Mouse (Mus musculus): ENCODE measurements around the gene Pafah1b2. TPM values are rescaled to one million over a fixed set of nuclear protein-coding genes. Genes with fewer than 3 reads are reported as not detected.
A peak's percentile ranks its signal among the peaks of the same experiment; 100 is the strongest.

Pafah1b2 gene
- total RNA-seq (2017), result 105 and 106 TPM in 2 replicates

- peak; percentile 68 to 82 for ATAC-seq (replicated peaks in 1 of 2; ENCODE audit: insufficient read depth in 1 of 2, low FRiP score in 2 of 2, low TSS enrichment in 1 of 2, low read depth in 1 of 2, poor library complexity in 2 of 2, severe bottlenecking in 2 of 2)
Observed at GRCm38 (mm10) chr9:46012091-46013008, at the start of gene Pafah1b2, which contains the start of gene Sik3. TSS of gene Pafah1b2 (minus strand) at chr9:46012690. TSS of gene Sik3 (plus strand) at chr9:46012820.

- ATAC-seq (replicated peaks in 1 of 2; ENCODE audit: insufficient read depth in 1 of 2, low FRiP score in 2 of 2, low TSS enrichment in 1 of 2, low read depth in 1 of 2, poor library complexity in 2 of 2, severe bottlenecking in 2 of 2), result no peak
Observed at GRCm38 (mm10) chr9:46061696-46062425, 49.4 kb upstream of the Pafah1b2 start.

GRCm38 (mm10) chr9:46060249-46060648 lies 47.8 kb upstream of the Pafah1b2 start:
- ATAC-seq (replicated peaks in 1 of 2; ENCODE audit: insufficient read depth in 1 of 2, low FRiP score in 2 of 2, low TSS enrichment in 1 of 2, low read depth in 1 of 2, poor library complexity in 2 of 2, severe bottlenecking in 2 of 2), result no peak

DNA sequence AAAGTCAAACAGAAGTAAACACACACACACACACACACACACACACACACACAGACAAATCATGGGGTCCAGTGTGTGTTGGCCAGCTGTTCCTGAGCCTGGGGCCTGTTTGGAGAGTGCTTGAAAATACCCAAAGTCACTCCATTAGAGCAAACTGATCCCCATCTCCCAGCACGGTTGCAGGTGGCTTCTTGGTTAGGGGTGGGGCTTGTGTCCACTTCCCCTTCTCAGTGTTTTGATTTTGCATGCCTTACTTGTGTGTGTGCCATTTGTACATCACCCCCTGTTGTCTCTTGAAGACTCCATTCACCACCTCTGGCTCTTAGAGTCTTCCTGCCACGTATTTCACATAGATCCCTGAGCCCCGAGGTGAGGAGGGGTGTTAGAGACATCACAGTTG lies 45.6 kb upstream of the Pafah1b2 start:
- ATAC-seq (replicated peaks in 1 of 2; ENCODE audit: insufficient read depth in 1 of 2, low FRiP score in 2 of 2, low TSS enrichment in 1 of 2, low read depth in 1 of 2, poor library complexity in 2 of 2, severe bottlenecking in 2 of 2), result 0 out of 4 replicates have a peak, but pooled peaks of 1 of the 2 experiments have one; percentile 48

- no peak for ATAC-seq (replicated peaks in 1 of 2; ENCODE audit: insufficient read depth in 1 of 2, low FRiP score in 2 of 2, low TSS enrichment in 1 of 2, low read depth in 1 of 2, poor library complexity in 2 of 2, severe bottlenecking in 2 of 2)
Observed at GRCm38 (mm10) chr9:46053014-46053666, 40.6 kb upstream of the Pafah1b2 start.

DNA sequence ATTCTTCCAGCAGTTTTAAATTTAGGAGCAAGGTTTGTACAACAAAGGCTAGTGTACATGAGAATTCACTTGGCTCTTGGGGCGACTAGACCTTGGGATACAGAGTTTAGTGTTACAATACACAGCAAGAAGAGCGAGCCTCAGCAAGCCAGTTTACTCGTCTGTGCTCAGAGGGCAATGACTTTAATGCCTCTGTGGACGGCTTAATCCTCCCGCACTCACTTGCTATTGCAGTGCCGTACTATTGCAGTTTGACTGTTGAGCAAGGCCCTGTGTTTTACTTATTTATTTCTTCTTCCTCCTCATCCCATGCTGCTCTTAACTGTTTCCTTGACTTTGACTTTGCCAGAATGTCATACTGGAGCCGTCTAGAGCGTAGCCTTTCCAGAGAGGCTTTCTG lies 37.7 kb upstream of the Pafah1b2 start:
- ATAC-seq (replicated peaks in 1 of 2; ENCODE audit: insufficient read depth in 1 of 2, low FRiP score in 2 of 2, low TSS enrichment in 1 of 2, low read depth in 1 of 2, poor library complexity in 2 of 2, severe bottlenecking in 2 of 2), result no peak

DNA sequence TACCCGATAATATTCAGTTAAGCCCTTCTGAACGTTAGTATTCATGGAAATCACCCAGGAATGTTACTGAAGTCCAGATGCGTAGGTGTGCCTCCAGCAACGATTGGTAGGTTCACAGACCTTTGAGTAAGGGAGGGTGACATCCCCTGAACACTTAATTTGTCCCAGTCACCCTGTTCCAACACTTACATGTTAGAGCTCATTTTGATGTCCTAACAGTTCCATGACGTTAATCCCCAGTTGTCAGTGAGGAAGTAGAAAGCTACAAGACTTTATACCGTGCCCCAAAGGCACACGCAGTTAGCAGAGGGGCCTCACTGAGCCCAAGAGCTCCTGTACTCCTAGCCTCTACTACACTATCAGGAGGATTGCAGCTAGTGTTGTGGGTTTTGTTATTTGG lies 37.0 kb upstream of the Pafah1b2 start:
- ATAC-seq (replicated peaks in 1 of 2; ENCODE audit: insufficient read depth in 1 of 2, low FRiP score in 2 of 2, low TSS enrichment in 1 of 2, low read depth in 1 of 2, poor library complexity in 2 of 2, severe bottlenecking in 2 of 2), result peak in 1 of 2 experiments; percentile 14; a peak in 2 of 4 replicates

- ATAC-seq (replicated peaks in 1 of 2; ENCODE audit: insufficient read depth in 1 of 2, low FRiP score in 2 of 2, low TSS enrichment in 1 of 2, low read depth in 1 of 2, poor library complexity in 2 of 2, severe bottlenecking in 2 of 2), result no peak
Observed at GRCm38 (mm10) chr9:46046724-46047517, 34.4 kb upstream of the Pafah1b2 start.

DNA sequence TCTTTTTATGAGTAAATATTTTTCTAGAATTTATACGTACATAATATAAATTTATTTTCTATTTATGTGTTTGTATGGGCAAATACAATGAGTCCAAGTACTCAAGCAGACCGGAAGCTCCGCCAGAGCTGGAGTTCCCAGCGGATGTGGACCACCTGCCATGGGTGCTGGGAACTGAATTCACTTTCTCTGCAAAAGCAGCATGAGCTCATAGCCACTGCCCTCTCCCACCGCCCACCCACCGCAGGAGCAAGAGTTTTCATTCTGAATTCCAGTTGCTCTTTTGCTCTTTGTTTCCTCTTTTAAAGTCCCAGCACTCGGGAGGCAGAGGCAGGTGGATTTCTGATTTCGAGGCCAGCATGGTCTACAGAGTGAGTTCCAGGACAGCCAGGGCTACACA lies 31.1 kb upstream of the Pafah1b2 start:
- ATAC-seq (replicated peaks in 1 of 2; ENCODE audit: insufficient read depth in 1 of 2, low FRiP score in 2 of 2, low TSS enrichment in 1 of 2, low read depth in 1 of 2, poor library complexity in 2 of 2, severe bottlenecking in 2 of 2), result no peak

DNA sequence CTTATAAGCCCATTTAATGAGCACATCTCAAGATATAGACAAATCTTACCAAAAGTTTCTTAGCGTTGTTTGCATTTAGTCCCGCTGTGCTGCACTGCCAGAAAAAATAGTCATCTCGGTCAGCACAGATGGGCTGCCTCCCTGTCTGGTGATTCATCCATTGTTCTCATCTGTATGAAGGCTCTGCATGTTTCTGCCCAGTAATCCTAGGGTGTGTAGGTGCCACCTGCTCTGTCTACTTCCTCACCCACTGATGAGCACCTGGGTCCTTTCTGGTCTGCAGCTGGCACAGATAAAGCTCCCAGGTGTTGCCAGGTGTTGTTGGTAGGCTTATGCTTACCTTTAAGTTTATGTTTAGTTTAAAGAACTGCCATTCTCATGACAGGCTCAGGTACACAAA lies 29.9 kb upstream of the Pafah1b2 start:
- no peak for ATAC-seq (replicated peaks in 1 of 2; ENCODE audit: insufficient read depth in 1 of 2, low FRiP score in 2 of 2, low TSS enrichment in 1 of 2, low read depth in 1 of 2, poor library complexity in 2 of 2, severe bottlenecking in 2 of 2)

- no peak for ATAC-seq (replicated peaks in 1 of 2; ENCODE audit: insufficient read depth in 1 of 2, low FRiP score in 2 of 2, low TSS enrichment in 1 of 2, low read depth in 1 of 2, poor library complexity in 2 of 2, severe bottlenecking in 2 of 2)
Observed at GRCm38 (mm10) chr9:46041186-46041585, 28.7 kb upstream of the Pafah1b2 start.

DNA sequence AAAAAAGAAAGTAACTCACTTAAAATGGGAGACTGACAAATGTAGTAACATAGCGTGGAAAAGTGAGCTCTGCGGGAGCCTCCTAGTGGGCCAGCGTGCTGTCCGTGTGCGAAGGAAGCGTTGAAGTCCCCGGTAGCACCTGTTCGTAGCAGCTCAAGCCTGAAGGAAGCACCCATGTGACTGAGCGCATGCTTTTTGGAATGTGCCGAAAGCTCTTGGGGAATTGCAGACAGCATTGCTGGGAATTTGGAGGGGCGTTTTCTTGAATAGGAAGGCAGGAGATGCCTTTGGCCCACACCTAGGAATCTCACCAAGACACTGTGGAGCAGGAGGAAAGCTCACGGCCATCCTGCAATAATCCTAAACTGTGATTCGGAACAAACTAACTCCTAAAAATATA lies 26.3 kb upstream of the Pafah1b2 start:
- ATAC-seq (replicated peaks in 1 of 2; ENCODE audit: insufficient read depth in 1 of 2, low FRiP score in 2 of 2, low TSS enrichment in 1 of 2, low read depth in 1 of 2, poor library complexity in 2 of 2, severe bottlenecking in 2 of 2), result no peak

GRCm38 (mm10) chr9:46036881-46037280 lies 24.4 kb upstream of the Pafah1b2 start:
- no peak for ATAC-seq (replicated peaks in 1 of 2; ENCODE audit: insufficient read depth in 1 of 2, low FRiP score in 2 of 2, low TSS enrichment in 1 of 2, low read depth in 1 of 2, poor library complexity in 2 of 2, severe bottlenecking in 2 of 2)

DNA sequence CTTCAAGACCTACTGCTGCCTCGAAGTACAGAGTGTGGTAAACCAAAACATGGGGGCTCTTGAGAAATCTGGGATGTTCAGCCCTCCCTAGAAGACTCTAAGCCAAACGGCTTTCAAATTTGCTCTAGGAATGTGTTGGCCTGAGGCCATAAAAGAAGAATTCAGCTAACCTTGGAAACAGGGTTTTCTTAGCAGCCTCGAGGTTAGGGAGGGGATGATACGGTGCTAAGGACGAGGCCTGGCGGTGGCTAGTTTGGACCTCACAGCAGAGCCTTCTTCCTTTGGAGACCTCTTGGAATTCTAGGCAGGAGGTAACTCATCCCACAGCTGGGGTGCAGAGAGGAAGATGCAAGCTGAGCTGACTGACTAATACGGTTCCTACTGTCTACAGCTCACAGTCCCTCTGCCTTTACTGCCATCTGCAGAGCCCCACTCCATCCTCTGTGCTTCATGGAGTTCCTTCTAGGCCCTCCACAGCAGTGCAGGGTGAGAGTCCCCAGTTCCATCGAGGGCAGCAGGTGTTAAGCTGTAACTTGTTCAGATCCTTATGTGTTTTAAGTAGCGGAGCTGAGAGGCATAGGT lies 22.9 kb upstream of the Pafah1b2 start:
- ATAC-seq (replicated peaks in 1 of 2; ENCODE audit: insufficient read depth in 1 of 2, low FRiP score in 2 of 2, low TSS enrichment in 1 of 2, low read depth in 1 of 2, poor library complexity in 2 of 2, severe bottlenecking in 2 of 2), result no peak

GRCm38 (mm10) chr9:46033862-46034261 lies 21.4 kb upstream of the Pafah1b2 start:
- ATAC-seq (replicated peaks in 1 of 2; ENCODE audit: insufficient read depth in 1 of 2, low FRiP score in 2 of 2, low TSS enrichment in 1 of 2, low read depth in 1 of 2, poor library complexity in 2 of 2, severe bottlenecking in 2 of 2), result peak; percentile 53 to 58; a peak in 3 of 4 replicates

DNA sequence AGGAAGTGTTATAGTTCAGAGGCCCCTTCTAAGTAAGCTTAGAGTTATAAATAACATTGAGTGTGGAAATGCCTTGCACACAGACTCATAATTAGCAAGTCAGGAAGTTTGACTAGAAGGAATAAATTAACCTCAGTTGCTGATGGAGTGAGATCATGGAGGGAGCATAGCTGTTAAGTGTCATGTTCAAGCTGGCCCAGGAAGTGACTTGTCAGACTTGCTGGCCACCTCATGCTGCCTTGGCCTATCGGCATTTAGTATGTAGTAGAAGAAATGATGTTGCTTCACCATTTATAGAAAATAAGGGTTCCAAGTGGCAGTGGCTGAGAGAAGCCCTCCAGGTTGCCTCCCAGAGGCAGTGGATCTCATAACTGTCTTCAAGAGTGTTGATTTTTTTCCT lies 20.6 kb upstream of the Pafah1b2 start:
- ATAC-seq (replicated peaks in 1 of 2; ENCODE audit: insufficient read depth in 1 of 2, low FRiP score in 2 of 2, low TSS enrichment in 1 of 2, low read depth in 1 of 2, poor library complexity in 2 of 2, severe bottlenecking in 2 of 2), result no peak

DNA sequence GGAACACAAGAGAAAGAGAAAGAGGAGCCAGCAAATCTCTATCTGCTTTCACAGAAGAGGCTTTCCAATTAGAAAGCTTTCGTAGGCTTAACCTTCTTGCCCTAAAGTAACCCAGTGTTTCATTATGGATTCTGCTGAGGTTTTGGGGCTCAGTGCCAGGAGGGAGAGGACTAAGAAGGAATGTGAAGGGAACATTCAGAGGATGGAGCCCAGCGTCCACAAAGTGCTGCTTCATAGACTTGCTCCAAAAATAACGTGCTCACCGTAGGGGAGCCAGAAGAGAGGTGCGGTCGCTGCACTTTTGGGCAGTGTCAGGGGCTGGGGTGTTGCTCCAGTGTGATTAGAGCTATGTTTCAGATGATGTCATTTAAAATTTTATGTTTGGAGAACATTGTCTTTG lies 19.7 kb upstream of the Pafah1b2 start:
- ATAC-seq (replicated peaks in 1 of 2; ENCODE audit: insufficient read depth in 1 of 2, low FRiP score in 2 of 2, low TSS enrichment in 1 of 2, low read depth in 1 of 2, poor library complexity in 2 of 2, severe bottlenecking in 2 of 2), result no peak
